Mouse (Mus musculus) liver, adult 2 months (tissue): ENCODE data around the gene Hist1h2ab. TPM values are rescaled to one million over a fixed set of nuclear protein-coding genes. Genes with fewer than 3 reads are reported as not detected.
"Not testable (repeated sequence)": the region's sequence is repeated elsewhere in the genome, so short reads cannot be mapped to it uniquely, and the experiment has no call there.

Experiments used
- DNase-seq: peaks from one replicate; pipeline ENCODE4 v3.0.0-alpha.2; 2011; ENCODE audit warnings: low read depth, low spot score; ENCODE audit errors: extremely low read depth
- H3K27ac ChIP-seq: fragments of 200-500 bp; replicated peaks from 2 replicates; pipeline ENCODE4 v1.5.1; 2012; ENCODE audit warnings: low read depth, mild to moderate bottlenecking, control low read depth, inconsistent platforms, low read length; ENCODE audit not compliant: insufficient read depth
- H3K27me3 ChIP-seq: fragments of 200-500 bp; 2 replicates; pipeline ENCODE4 v1.6.1; 2012; ENCODE audit warnings: mild to moderate bottlenecking, moderate library complexity, low read length, inconsistent platforms; ENCODE audit not compliant: control insufficient read depth, insufficient read depth
- H3K36me3 ChIP-seq: fragments of 200-500 bp; 2 replicates; pipeline ENCODE4 v1.6.1; 2012; ENCODE audit warnings: low read length, inconsistent platforms; ENCODE audit not compliant: control insufficient read depth, insufficient read depth
- H3K4me1 ChIP-seq: fragments of 200-500 bp; 2 replicates; pipeline ENCODE4 v1.6.1; 2011; ENCODE audit warnings: low read length; ENCODE audit not compliant: control insufficient read depth, insufficient read depth
- H3K4me3 ChIP-seq: fragments of 200-500 bp; 2 replicates; pipeline ENCODE4 v1.5.1; 2011; ENCODE audit warnings: low read depth, mild to moderate bottlenecking, control low read depth, low read length, moderate library complexity; ENCODE audit not compliant: insufficient read depth
- H3K79me2 ChIP-seq: fragments of 200-500 bp; 2 replicates; pipeline ENCODE4 v1.6.1; 2012; ENCODE audit warnings: inconsistent platforms, mild to moderate bottlenecking, low read length, moderate library complexity; ENCODE audit not compliant: control insufficient read depth, insufficient read depth
- H3K9ac ChIP-seq: fragments of 200-500 bp; 2 replicates; pipeline ENCODE4 v1.6.1; 2012; ENCODE audit warnings: low read depth, mild to moderate bottlenecking, control low read depth, inconsistent platforms, low read length
- CTCF ChIP-seq: fragments of 200-500 bp; IDR thresholded peaks from 2 replicates; pipeline ENCODE4 v1.5.1; 2011; ENCODE audit warnings: low read depth, low read length, control low read depth
- POLR2A ChIP-seq: fragments of 200-500 bp; IDR thresholded peaks from 2 replicates; pipeline ENCODE4 v1.6.1; 2011; ENCODE audit warnings: low read length, control low read depth; ENCODE audit not compliant: insufficient read depth; ENCODE audit errors: extremely low read depth
- WGBS: fragments of 180-500 bp; shearing (Covaris S2); methylation state at CpG from one replicate; pipeline ENCODE4 v1.1.7; 2018; 5-methylcytosine and 5-hydroxymethylcytosine counted together
- polyA plus RNA-seq: library from polyadenylated mRNA; depleted of rRNA; stranded (reverse); fragments of >200 nt; gene quantifications from 2 replicates; pipeline ENCODE4 v1.2.3, GENCODE M21; 2012; rRNA removed
- total RNA-seq: library from RNA; depleted of rRNA; stranded (reverse); fragments of >200 nt; gene quantifications from 2 replicates; pipeline ENCODE4 v1.2.3, GENCODE M21; 2014; rRNA removed

Hist1h2ab gene
- total RNA-seq (19.4 and 55.8 TPM in 2 replicates), polyA plus RNA-seq (0.45 and 1.0 TPM in 2 replicates)

DNA sequence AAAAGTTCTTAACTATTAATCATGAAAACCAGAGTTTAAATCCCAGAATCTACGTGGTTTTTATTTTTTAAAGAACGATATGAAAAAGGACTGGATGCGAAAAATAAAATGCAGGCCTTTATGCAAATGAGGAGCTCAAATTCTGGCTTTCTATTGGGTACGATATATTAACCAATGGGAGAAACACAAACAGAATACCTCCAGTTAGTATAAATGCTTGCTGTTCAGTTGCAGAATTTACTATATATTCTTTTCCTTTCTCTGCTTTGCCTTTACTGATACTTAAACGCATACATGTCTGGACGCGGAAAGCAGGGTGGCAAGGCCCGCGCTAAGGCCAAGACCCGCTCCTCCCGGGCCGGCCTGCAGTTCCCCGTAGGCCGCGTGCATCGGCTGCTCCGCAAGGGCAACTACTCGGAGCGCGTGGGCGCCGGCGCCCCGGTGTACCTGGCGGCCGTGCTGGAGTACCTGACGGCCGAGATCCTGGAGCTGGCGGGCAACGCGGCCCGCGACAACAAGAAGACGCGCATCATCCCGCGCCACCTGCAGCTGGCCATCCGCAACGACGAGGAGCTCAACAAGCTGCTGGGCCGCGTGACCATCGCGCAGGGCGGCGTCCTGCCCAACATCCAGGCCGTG, at the start of gene Hist1h2ab:
TSS of gene Hist1h2ab (plus strand) at position 288 of the 639 bp plus-strand sequence.
- H3K36me3 ChIP-seq, H3K79me2 ChIP-seq, H3K27me3 ChIP-seq, H3K4me1 ChIP-seq: not testable (repeated sequence)
- DNase-seq, result peak; percentile 88
- Histone ChIP-seq H3K9ac (peak within 1 kb of the TSS; percentile 77), H3K27ac (peak within 1 kb of the TSS; percentile 96), H3K4me3 (peak within 1 kb of the TSS; percentile 67)
- WGBS, result under 1% methylated on average over 34 of the region's 47 CpGs

DNA sequence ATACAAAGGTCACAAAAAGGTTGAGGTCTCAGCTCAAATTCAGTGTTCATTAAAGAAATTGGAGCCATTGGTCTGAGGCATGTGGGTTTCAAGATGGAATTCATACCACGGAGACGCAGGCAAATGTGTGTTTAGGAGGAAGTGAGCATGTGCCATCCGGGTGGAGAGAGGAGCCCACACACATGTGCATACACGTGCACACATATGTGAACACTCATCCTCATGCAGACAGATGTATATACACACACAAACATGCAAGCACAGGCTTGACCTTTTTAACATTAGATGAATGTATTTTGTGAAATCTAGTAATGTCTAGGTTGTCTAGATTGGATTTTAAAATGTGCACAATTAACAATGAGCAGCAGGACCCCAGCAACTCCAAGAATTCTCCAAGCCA, 48.7 kb upstream of the Hist1h2ab start:
- WGBS, result 74% methylated on average over 4 of the region's 4 CpGs
- H3K79me2 ChIP-seq, result no peaks in the 10 kb centered on the region
- no peak overlapping the region for H3K27ac ChIP-seq
- no peak for DNase-seq
- no peak overlapping the region for H3K9ac ChIP-seq
- no peak overlapping the region for H3K4me3 ChIP-seq
- no peaks in the 10 kb centered on the region for H3K27me3 ChIP-seq
- H3K36me3 ChIP-seq, result peaks cover 16% of the 10 kb centered on the region; the same call in 1 of the 2 replicates
- TF ChIP-seq POLR2A (no peak), CTCF (no peak)
- no peaks in the 10 kb centered on the region; the same call in 1 of the 2 replicates for H3K4me1 ChIP-seq

DNA sequence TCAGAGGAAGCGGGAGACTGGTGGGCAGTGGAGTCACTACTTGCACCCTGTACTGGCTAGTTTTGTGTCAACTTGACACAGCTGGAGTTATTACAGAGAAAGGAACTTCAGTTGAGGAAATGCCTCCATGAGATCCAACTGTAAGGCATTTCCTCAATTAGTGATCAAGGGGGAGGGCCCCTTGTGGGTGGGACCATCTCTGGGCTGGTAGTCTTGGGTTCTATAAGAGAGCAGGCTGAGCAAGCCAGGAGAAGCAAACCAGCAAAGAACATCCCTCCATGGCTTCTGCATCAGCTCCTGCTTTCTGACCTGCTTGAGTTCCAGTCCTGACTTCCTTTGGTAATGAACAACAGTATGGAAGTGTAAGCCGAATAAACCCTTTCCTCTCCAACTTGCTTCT, 48.1 kb upstream of the Hist1h2ab start:
- not testable (repeated sequence) for H3K27ac ChIP-seq, H3K9ac ChIP-seq, DNase-seq, H3K4me1 ChIP-seq, H3K79me2 ChIP-seq, H3K4me3 ChIP-seq, H3K27me3 ChIP-seq
- 72% methylated on average over 2 of the region's 2 CpGs for WGBS
- peaks cover 16% of the 10 kb centered on the region; the same call in 1 of the 2 replicates for H3K36me3 ChIP-seq

DNA sequence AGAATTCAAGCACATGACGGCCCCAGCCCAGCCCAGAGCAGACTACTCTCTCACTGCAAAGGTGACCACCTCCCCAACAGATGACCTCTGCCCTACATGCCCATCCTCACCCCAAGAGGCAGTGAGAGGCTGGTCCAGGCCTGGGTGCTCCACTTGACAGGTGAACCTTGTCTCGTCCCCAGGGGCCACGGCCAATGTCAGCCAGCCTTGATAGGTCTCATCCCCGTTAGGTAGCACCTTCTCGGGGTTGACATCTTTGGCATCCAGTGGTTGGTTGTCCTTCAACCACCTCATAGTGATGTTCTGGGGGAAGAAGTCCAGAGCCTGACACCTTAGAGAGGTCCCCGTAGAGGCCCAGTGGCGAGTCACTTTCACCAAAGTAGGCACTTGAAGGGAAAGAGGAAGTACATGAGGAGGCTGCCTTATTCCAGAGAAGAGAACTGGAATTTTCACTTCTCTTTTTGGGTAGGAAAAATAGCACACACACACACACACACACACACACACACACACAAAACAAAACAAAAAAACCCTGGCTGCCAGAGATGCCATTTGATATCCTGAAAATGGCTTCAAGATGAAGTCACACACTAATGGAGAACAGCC, 45.1 kb upstream of the Hist1h2ab start:
- H3K36me3 ChIP-seq, result peaks cover 16% of the 10 kb centered on the region; the same call in 1 of the 2 replicates
- no peak for DNase-seq
- peaks cover 12% of the 10 kb centered on the region for H3K4me1 ChIP-seq
- H3K9ac ChIP-seq, result no peak overlapping the region
- no peak for TF ChIP-seq CTCF
- no peak for TF ChIP-seq POLR2A
- 96% methylated on average over 7 of the region's 7 CpGs for WGBS
- H3K27ac ChIP-seq, result no peak overlapping the region
- H3K27me3 ChIP-seq, result no peaks in the 10 kb centered on the region
- H3K4me3 ChIP-seq, result no peak overlapping the region
- no peaks in the 10 kb centered on the region for H3K79me2 ChIP-seq

GRCm38 (mm10) chr13:23706771-23707170, 44.2 kb upstream of the Hist1h2ab start:
- no peaks in the 10 kb centered on the region for H3K79me2 ChIP-seq
- no peak for DNase-seq
- 95% methylated on average over 12 of the region's 12 CpGs for WGBS
- TF ChIP-seq POLR2A, result no peak
- no peak for TF ChIP-seq CTCF
- peaks cover 17% of the 10 kb centered on the region for H3K4me1 ChIP-seq
- no peak overlapping the region for H3K9ac ChIP-seq
- peaks cover 16% of the 10 kb centered on the region; the same call in 1 of the 2 replicates for H3K36me3 ChIP-seq
- no peak overlapping the region for H3K4me3 ChIP-seq
- H3K27me3 ChIP-seq, result no peaks in the 10 kb centered on the region
- no peak overlapping the region for H3K27ac ChIP-seq

- TF ChIP-seq CTCF (no peak), POLR2A (no peak)
- Histone ChIP-seq H3K79me2 (no peaks in the 10 kb centered on the region), H3K9ac (peak overlapping the region; percentile 12; the same call in 1 of the 2 replicates), H3K27ac (no peak overlapping the region), H3K27me3 (no peaks in the 10 kb centered on the region), H3K36me3 (peaks cover 16% of the 10 kb centered on the region; the same call in 1 of the 2 replicates), H3K4me3 (no peak overlapping the region), H3K4me1 (peaks cover 17% of the 10 kb centered on the region)
- DNase-seq, result no peak
- 86% methylated on average over 4 of the region's 4 CpGs for WGBS
These were observed 42.9 kb upstream of the Hist1h2ab start for GRCm38 (mm10) chr13:23708041-23708440.
